Mouse (Mus musculus) ovary, postnatal 10 days (tissue): ENCODE data around the gene Msi1.
A peak's percentile ranks its signal among the peaks of the same experiment; 100 is the strongest.
"Not testable (repeated sequence)": the region's sequence is repeated elsewhere in the genome, so short reads cannot be mapped to it uniquely, and the experiment has no call there.

Source experiments
- DNase-seq: peaks from one replicate; pipeline ENCODE4 v3.0.0; 2022; ENCODE audit warnings: low spot score

The Msi1 gene

DNA sequence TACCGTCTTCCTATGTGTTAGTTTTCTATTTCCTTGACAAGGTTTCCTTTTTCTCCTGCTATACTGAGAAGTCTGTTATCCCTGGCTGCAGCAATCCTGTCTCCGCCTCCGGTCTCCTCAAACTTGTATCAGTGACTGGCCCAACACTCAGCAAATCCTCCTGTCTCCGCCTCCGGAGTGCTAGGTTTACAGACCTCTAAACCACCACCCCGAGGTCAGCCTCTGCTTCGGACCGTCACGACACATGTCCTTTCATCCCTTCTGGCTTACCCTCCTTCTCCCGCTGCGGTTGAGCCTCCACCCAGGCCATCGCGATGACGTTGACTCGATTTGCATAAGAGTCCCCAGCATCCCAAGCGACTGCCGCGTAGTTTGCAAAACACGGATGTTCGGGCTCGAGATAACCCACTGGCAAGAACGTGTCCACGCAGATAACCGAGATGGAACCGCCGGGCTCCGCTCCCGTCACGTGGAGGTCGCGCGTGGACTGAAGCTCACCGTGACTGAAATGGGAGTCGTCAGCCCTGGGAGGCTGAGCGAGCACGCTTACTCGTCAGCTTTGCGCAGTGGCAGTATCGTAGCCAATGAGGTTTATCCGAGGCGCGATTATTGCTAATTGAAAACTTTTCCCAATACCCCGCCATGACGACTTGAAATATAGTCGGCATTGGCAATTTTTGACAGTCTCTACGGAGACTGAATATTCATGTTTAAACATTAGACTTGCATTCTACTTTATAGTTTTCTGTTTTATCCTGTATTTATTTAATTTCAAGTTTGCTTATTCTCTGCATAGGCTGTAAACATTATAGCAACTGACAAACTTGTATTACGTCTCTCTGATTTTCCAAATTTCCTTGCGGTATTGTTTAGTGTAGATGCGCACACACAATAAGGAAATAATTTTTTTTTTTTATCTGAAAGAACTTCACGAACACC, 60.6 kb downstream of the Msi1 start:
- peak; percentile 84 for DNase-seq

DNA sequence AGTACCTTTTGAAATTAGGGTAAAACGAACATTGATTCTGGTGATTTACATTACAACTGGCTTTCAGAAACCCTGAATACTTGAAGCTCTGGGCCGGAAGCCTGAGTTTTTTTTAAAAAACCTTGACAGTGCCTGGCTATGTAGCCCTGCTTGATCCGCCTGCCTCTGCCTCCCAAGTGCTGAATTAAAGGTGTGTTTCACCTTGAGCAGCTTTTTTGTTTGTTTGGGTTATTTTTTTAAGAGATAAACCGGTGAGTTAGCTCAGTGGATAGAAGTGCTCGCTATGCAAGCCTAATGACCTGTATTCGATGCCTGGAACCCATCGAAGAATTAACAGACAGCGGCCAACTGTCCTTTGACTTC, 61.2 kb downstream of the Msi1 start:
- DNase-seq: no peak

DNA sequence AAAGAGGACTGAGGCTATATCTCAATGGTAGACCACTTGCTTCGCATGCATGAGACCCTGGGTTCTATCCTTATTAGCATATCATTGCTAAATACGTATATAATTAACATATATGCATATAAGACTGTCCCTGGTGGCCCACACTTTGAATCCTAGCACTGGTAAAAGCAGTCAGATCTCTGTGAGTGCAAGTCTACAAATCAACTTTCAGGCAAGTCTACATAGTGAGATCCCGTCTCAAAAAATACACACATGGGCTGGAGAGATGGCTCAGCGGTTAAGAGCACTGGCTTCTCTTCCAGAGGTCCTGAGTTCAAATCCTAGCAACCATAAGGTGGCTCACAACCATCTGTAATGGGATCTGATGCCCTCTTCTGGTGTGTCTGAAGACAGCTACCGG, 61.7 kb downstream of the Msi1 start:
- no peak for DNase-seq

- DNase-seq: peak; percentile 28
Measured at GRCm38 (mm10) chr5:115491771-115492322, 62.4 kb downstream of the Msi1 start.

DNA sequence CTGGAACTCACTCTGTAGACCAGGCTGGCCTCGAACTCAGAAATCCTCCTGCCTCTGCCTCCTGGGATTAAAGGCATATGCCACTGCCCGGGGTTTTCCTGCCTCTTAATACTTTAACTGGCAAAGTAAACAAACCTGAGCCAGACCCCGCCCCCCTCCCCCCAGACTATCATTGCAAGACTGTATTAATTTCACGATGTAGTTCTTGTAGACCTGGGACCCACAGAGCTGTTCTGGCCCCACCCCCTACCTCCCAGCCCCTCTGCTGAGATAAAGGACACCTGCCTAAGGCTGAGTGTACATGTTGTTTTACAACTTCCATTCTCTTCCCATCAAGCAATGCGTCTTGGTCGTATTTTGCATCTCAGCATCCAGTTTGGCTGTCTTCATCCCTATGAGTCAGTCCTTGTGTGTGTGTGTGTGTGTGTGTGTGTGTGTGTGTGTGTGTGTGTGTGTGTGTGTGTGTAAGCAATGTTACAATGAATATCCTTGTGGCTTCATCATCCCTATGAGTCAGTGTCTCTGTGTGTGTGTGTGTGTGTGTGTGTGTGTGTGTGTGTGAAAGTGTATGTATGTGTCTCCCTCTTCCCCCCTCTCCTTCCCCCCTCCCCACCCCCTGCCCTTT, 63.4 kb downstream of the Msi1 start:
- no peak for DNase-seq

DNA sequence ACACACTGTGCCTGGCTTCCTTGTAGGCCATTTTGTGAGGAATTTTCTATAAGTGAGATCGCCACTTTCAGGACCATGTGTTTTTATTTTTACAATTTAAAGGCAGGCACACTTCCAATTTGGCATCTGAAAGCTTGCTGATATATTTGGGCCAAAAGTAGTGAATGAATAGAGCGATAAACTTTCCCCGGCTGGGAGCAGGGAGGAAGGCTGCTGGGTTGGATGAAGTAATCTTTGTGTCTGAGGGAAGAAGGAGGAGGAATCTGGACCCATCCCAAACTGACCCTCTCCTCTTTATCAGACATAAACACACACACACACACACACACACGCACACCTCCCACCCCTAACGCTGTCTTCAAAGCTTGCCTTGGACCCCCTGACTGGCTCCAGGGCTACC, 64.0 kb downstream of the Msi1 start:
- no peak for DNase-seq

- DNase-seq: not testable (repeated sequence)
Measured at GRCm38 (mm10) chr5:115495618-115496017, 66.2 kb downstream of the Msi1 start.

DNA sequence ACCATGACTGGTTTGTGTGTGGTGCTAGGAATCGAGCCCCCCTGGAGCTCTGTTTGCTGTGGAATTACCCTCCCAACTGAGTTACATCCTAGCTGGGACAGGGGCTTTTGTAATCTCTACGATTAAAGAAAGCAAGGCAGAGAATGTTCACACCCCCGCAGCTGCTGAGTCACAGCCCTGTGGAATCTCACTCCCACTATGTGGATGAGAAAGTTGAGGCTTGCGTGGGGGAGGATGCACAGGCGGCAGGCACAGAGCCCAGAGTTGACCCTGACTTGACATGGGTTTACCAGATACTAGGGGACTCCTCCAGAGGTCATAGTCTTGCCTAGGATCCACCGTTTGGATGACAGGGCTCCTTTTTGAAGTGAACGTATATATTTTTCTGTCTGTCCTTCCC, 67.6 kb downstream of the Msi1 start:
- DNase-seq: no peak

GRCm38 (mm10) chr5:115498307-115499240, 69.2 kb downstream of the Msi1 start:
- no peak for DNase-seq

GRCm38 (mm10) chr5:115500383-115500935, 71.1 kb downstream of the Msi1 start:
- no peak for DNase-seq

DNA sequence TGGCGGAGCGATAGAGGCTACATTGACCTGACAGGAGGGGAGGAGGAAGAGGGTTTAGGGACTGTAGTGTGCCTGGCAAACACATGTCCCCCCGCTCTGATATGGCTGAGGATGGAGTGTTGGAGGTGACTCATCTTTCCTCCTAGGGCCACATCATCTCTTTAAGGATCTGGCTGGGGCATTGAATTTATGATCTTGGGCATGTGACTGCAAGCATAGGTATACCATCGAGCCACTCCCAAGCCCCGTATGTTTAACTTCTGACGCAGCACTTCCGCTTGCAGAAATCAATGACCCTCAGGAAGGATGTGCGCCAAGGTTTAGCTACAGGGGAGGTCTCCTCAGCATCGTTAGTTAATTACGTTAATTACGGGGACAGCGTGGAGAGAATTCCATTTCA, 73.6 kb downstream of the Msi1 start:
- DNase-seq: no peak
